Mouse (Mus musculus): Measurements from ENCODE around the gene Dpy30. TPM values are rescaled to one million over a fixed set of nuclear protein-coding genes. Genes with fewer than 3 reads are reported as not detected.

Gene Dpy30
- polyA plus RNA-seq, 1 experiment, result 41.8 TPM

GRCm38 (mm10) chr17:74322400-74323054, 1.2 kb downstream of the Dpy30 start:
- DNase-seq, result peak; percentile 35
- Histone ChIP-seq H3K36me3 (ENCODE audit: control insufficient read depth, insufficient read depth, low read length) (no peaks in the 10 kb centered on the region), H3K27ac (ENCODE audit: control insufficient read depth, insufficient read depth, low read length) (no peak overlapping the region), H3K27me3 (ENCODE audit: control insufficient read depth, insufficient read depth, low read length) (no peaks in the 10 kb centered on the region), H3K4me1 (replicated peaks; ENCODE audit: control insufficient read depth, insufficient read depth, low read length) (no peaks in the 10 kb centered on the region), H3K4me3 (ENCODE audit: control insufficient read depth, insufficient read depth, low read length) (no peak overlapping the region)
- WGBS, result 67% methylated on average over 5 of the region's 5 CpGs
- no peak for TF ChIP-seq POLR2A (IDR thresholded peaks at IDR 0.05; ENCODE audit: control insufficient read depth, extremely low read depth, insufficient read depth, low read length, poor library complexity)
- TF ChIP-seq CTCF (IDR thresholded peaks at IDR 0.05; ENCODE audit: borderline replicate concordance, control insufficient read depth, extremely low read depth, insufficient read depth, low read length, poor library complexity), result no peak

- Histone ChIP-seq H3K4me1 (replicated peaks; ENCODE audit: control insufficient read depth, insufficient read depth, low read length) (no peaks in the 10 kb centered on the region), H3K4me3 (ENCODE audit: control insufficient read depth, insufficient read depth, low read length) (no peak overlapping the region), H3K36me3 (ENCODE audit: control insufficient read depth, insufficient read depth, low read length) (no peaks in the 10 kb centered on the region), H3K27me3 (ENCODE audit: control insufficient read depth, insufficient read depth, low read length) (no peaks in the 10 kb centered on the region), H3K27ac (ENCODE audit: control insufficient read depth, insufficient read depth, low read length) (no peak overlapping the region)
- DNase-seq, result no peak
- 96% methylated on average over 6 of the region's 6 CpGs for WGBS
- TF ChIP-seq POLR2A (IDR thresholded peaks at IDR 0.05; ENCODE audit: control insufficient read depth, extremely low read depth, insufficient read depth, low read length, poor library complexity) (no peak), CTCF (IDR thresholded peaks at IDR 0.05; ENCODE audit: borderline replicate concordance, control insufficient read depth, extremely low read depth, insufficient read depth, low read length, poor library complexity) (no peak)
These were observed 5.0 kb downstream of the Dpy30 start for GRCm38 (mm10) chr17:74318721-74319120.

- H3K4me1 ChIP-seq (replicated peaks; ENCODE audit: control insufficient read depth, insufficient read depth, low read length), result no peaks in the 10 kb centered on the region
- H3K27me3 ChIP-seq (ENCODE audit: control insufficient read depth, insufficient read depth, low read length), result no peaks in the 10 kb centered on the region
- peak overlapping the region; percentile 74 for H3K27ac ChIP-seq (ENCODE audit: control insufficient read depth, insufficient read depth, low read length)
- under 1% methylated on average over 48 of the region's 48 CpGs for WGBS
- peak overlapping the region; percentile 84 for H3K4me3 ChIP-seq (ENCODE audit: control insufficient read depth, insufficient read depth, low read length)
- H3K36me3 ChIP-seq (ENCODE audit: control insufficient read depth, insufficient read depth, low read length), result no peaks in the 10 kb centered on the region
- peak; percentile 87 for DNase-seq
- TF ChIP-seq CTCF (IDR thresholded peaks at IDR 0.05; ENCODE audit: borderline replicate concordance, control insufficient read depth, extremely low read depth, insufficient read depth, low read length, poor library complexity) (peak; percentile 40; the same call in 1 of the 2 replicates), POLR2A (IDR thresholded peaks at IDR 0.05; ENCODE audit: control insufficient read depth, extremely low read depth, insufficient read depth, low read length, poor library complexity) (no peak; the same call in none of the 2 replicates)
These were observed 7.4 kb downstream of the Dpy30 start for GRCm38 (mm10) chr17:74316309-74316863.

- Histone ChIP-seq H3K36me3 (ENCODE audit: control insufficient read depth, insufficient read depth, low read length) (no peaks in the 10 kb centered on the region), H3K4me1 (replicated peaks; ENCODE audit: control insufficient read depth, insufficient read depth, low read length) (no peaks in the 10 kb centered on the region), H3K27ac (ENCODE audit: control insufficient read depth, insufficient read depth, low read length) (peak overlapping the region; percentile 46; the same call in 1 of the 2 replicates), H3K4me3 (ENCODE audit: control insufficient read depth, insufficient read depth, low read length) (peak overlapping the region; percentile 84), H3K27me3 (ENCODE audit: control insufficient read depth, insufficient read depth, low read length) (no peaks in the 10 kb centered on the region)
- no peak for DNase-seq
- TF ChIP-seq CTCF (IDR thresholded peaks at IDR 0.05; ENCODE audit: borderline replicate concordance, control insufficient read depth, extremely low read depth, insufficient read depth, low read length, poor library complexity) (no peak), POLR2A (IDR thresholded peaks at IDR 0.05; ENCODE audit: control insufficient read depth, extremely low read depth, insufficient read depth, low read length, poor library complexity) (no peak)
- under 1% methylated on average over 45 of the region's 45 CpGs for WGBS
These were observed 8.1 kb downstream of the Dpy30 start for GRCm38 (mm10) chr17:74315445-74316308.

GRCm38 (mm10) chr17:74306021-74306420, 17.7 kb downstream of the Dpy30 start:
- Histone ChIP-seq H3K4me3 (ENCODE audit: control insufficient read depth, insufficient read depth, low read length) (no peak overlapping the region), H3K36me3 (ENCODE audit: control insufficient read depth, insufficient read depth, low read length) (peaks cover 19% of the 10 kb centered on the region; the same call in 1 of the 2 replicates), H3K4me1 (replicated peaks; ENCODE audit: control insufficient read depth, insufficient read depth, low read length) (no peaks in the 10 kb centered on the region), H3K27me3 (ENCODE audit: control insufficient read depth, insufficient read depth, low read length) (no peaks in the 10 kb centered on the region), H3K27ac (ENCODE audit: control insufficient read depth, insufficient read depth, low read length) (no peak overlapping the region)
- TF ChIP-seq CTCF (IDR thresholded peaks at IDR 0.05; ENCODE audit: borderline replicate concordance, control insufficient read depth, extremely low read depth, insufficient read depth, low read length, poor library complexity), result no peak
- TF ChIP-seq POLR2A (IDR thresholded peaks at IDR 0.05; ENCODE audit: control insufficient read depth, extremely low read depth, insufficient read depth, low read length, poor library complexity), result no peak
- whole genome bisulfite sequencing, result 98% methylated on average over 1 of the region's 1 CpGs
- no peak for DNase-seq

- H3K27me3 ChIP-seq (ENCODE audit: control insufficient read depth, insufficient read depth, low read length), result no peaks in the 10 kb centered on the region
- no peak for DNase-seq
- no peak overlapping the region for H3K4me3 ChIP-seq (ENCODE audit: control insufficient read depth, insufficient read depth, low read length)
- no peaks in the 10 kb centered on the region for H3K4me1 ChIP-seq (replicated peaks; ENCODE audit: control insufficient read depth, insufficient read depth, low read length)
- peaks cover 19% of the 10 kb centered on the region; the same call in 1 of the 2 replicates for H3K36me3 ChIP-seq (ENCODE audit: control insufficient read depth, insufficient read depth, low read length)
- H3K27ac ChIP-seq (ENCODE audit: control insufficient read depth, insufficient read depth, low read length), result no peak overlapping the region
- 95% methylated on average over 4 of the region's 4 CpGs for WGBS
- TF ChIP-seq CTCF (IDR thresholded peaks at IDR 0.05; ENCODE audit: borderline replicate concordance, control insufficient read depth, extremely low read depth, insufficient read depth, low read length, poor library complexity) (no peak), POLR2A (IDR thresholded peaks at IDR 0.05; ENCODE audit: control insufficient read depth, extremely low read depth, insufficient read depth, low read length, poor library complexity) (no peak)
These were observed 18.1 kb downstream of the Dpy30 start for GRCm38 (mm10) chr17:74305616-74306015.

All from thymus, adult 2 months (tissue).